Mouse (Mus musculus) limb, embryonic 15.5 days (tissue): Measurements from ENCODE around the gene Rhbdd3. TPM values are rescaled to one million over a fixed set of nuclear protein-coding genes. Genes with fewer than 3 reads are reported as not detected.

Experiments
- ATAC-seq: fragments of 200-750 bp; cut with Nextera tagmentation; 2 replicates; pipeline ENCODE4 v1.8.0; 2017; ENCODE audit warnings: low read depth, moderate TSS enrichment; ENCODE audit not compliant: insufficient number of reproducible peaks, low FRiP score, low TSS enrichment
- H3K27ac ChIP-seq: fragments of 300-500 bp; sonication (generic); 2 replicates; pipeline ENCODE4 v1.5.1; 2015; ENCODE audit warnings: moderate library complexity, mild to moderate bottlenecking, inconsistent platforms
- H3K27me3 ChIP-seq: fragments of 300-500 bp; sonication (generic); 2 replicates; pipeline ENCODE4 v1.6.1; 2015; ENCODE audit warnings: inconsistent platforms
- H3K36me3 ChIP-seq: fragments of 300-500 bp; sonication (generic); 2 replicates; pipeline ENCODE4 v1.6.1; 2015; ENCODE audit warnings: inconsistent platforms
- H3K4me1 ChIP-seq: fragments of 300-500 bp; sonication (generic); 2 replicates; pipeline ENCODE4 v1.6.1; 2015; ENCODE audit warnings: inconsistent platforms
- H3K4me2 ChIP-seq: fragments of 300-500 bp; sonication (generic); 2 replicates; pipeline ENCODE4 v1.6.1; 2015; ENCODE audit warnings: mild to moderate bottlenecking, inconsistent platforms
- H3K4me3 ChIP-seq: fragments of 300-500 bp; sonication (generic); 2 replicates; pipeline ENCODE4 v1.5.1; 2015; ENCODE audit warnings: mild to moderate bottlenecking, inconsistent platforms
- H3K9ac ChIP-seq: fragments of 300-500 bp; sonication (generic); 2 replicates; pipeline ENCODE4 v1.6.1; 2015; ENCODE audit warnings: inconsistent platforms
- H3K9me3 ChIP-seq: fragments of 300-500 bp; sonication (generic); 2 replicates; pipeline ENCODE4 v1.6.1; 2016; ENCODE audit warnings: inconsistent platforms
- WGBS: fragments of 180-500 bp; shearing (Covaris S2); methylation state at CpG from one replicate; pipeline ENCODE4 v1.1.7; 2015; 5-methylcytosine and 5-hydroxymethylcytosine counted together
- polyA plus RNA-seq: library from polyadenylated mRNA; unstranded; fragments of >200 nt; fragmentation: Nextera tagmentation; extraction: Ambion mirVana; gene quantifications from 2 replicates; pipeline ENCODE4 v1.2.1, GENCODE M21; 2015

Gene Rhbdd3
- polyA plus RNA-seq, 1 experiment from 2014 or later = 23.1 TPM

DNA sequence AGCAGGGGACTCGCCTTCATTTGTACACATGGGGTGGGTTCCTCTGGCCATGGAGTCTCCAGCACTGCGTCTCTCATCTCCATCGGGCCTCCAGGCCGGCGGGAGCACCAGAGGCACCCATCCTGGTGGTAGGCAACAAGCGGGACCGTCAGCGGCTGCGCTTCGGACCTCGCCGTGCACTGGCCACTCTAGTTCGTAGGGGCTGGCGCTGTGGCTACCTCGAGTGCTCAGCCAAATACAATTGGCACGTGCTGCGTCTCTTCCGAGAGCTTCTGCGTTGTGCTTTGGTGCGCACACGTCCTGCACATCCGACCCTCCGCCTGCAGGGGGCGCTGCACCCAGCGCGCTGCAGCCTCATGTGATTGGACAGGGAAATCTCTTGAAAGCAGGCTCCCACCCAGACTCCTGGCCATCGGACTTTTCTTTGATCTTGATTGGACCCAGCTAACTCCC, 39.0 kb upstream of the Rhbdd3 start:
- H3K4me3 ChIP-seq = peak overlapping the region; percentile 51; the same call in 1 of the 2 replicates
- H3K27me3 ChIP-seq = peaks cover 90% of the 10 kb centered on the region
- H3K9ac ChIP-seq = no peak overlapping the region
- ATAC-seq = no peak
- no peaks in the 10 kb centered on the region for H3K9me3 ChIP-seq
- peaks cover 77% of the 10 kb centered on the region for H3K4me1 ChIP-seq
- H3K27ac ChIP-seq = no peak overlapping the region
- no peak overlapping the region for H3K4me2 ChIP-seq
- peaks cover 6% of the 10 kb centered on the region for H3K36me3 ChIP-seq
- whole genome bisulfite sequencing = 15% methylated on average over 27 of the region's 27 CpGs

DNA sequence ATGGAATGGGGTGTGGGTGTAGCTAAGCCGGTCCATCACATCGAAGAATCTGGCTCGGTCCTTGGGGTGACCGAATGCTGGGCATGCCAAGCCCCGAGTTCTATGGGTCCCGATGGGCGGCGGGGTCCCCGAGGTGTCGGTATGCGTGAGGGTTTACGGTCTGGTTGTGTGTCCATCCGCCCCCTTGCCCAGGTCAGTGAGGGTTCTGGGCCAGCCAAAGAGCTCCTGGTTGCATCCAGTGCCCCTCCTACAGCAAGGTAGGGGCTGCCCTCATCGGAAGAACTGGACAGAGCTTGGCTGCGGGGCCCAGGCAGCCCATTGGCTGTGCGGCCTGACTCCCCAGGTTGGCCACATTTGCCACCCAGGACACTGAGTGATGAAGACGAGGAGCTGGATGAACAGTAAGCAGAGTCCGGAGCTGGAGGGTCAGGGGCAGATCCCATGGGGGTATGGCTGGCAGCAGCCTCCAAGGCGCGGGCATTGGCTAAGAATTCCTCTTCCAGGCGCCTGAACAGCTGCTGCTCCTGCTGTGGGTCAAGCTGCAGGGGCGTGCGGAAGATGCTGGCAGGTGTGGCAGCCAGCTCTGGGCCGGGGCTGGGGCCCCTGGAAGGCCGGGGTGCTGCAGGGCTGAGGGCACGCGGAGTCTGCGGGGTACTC, 37.8 kb upstream of the Rhbdd3 start:
- 55% methylated on average over 28 of the region's 28 CpGs for WGBS
- no peak overlapping the region; the same call in 1 of the 2 replicates for H3K9ac ChIP-seq

DNA sequence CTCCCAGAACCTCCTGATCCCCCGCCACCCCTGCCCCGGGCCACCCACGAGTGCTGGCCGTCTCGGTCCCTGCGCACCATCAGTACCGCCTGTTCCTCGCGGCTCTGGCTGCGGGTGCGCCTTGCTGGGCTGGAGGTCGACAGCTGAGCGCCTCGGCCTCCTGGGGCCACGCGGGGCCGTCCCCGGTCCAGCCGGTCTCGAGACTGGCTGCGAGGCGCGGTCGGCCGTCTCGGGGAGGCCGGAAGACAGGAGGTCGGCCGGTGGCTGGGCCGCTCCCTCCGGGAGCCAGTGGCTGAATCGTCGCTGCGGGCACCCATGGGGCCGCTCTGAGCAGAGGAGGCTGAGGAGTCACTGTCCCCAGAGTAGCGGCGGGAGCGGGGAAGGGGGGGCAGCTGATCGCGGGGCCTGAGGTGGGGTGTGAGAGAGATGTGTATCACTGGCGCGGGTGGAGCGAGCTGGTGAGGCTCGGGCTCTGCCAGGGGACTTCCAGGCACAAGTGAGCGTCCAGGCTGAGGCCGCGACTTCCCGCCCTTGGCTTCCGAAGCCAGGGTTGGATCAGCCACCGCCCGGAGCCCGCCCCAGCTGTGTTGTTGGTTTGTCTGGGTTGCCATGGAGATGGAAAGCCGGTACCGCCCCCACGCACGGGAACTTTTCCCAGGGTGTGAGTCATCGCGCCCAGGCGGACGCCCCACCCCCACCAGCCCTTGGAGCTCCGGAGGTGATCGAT, 37.1 kb upstream of the Rhbdd3 start:
- H3K4me2 ChIP-seq = peak overlapping the region; percentile 78
- peaks cover 72% of the 10 kb centered on the region for H3K27me3 ChIP-seq
- 3% methylated on average over 61 of the region's 62 CpGs for WGBS
- peak overlapping the region; percentile 35 for H3K9ac ChIP-seq
- H3K27ac ChIP-seq = no peak overlapping the region
- H3K9me3 ChIP-seq = no peaks in the 10 kb centered on the region
- ATAC-seq = peak; percentile 43
- peak overlapping the region; percentile 40 for H3K4me3 ChIP-seq
- peaks cover 77% of the 10 kb centered on the region for H3K4me1 ChIP-seq
- peaks cover 6% of the 10 kb centered on the region for H3K36me3 ChIP-seq

More for the DNA sequence above, 37.8 kb upstream of the Rhbdd3 start:
- no peak for ATAC-seq
- H3K4me3 ChIP-seq = peak overlapping the region; percentile 40
- H3K9me3 ChIP-seq = no peaks in the 10 kb centered on the region
- no peak overlapping the region for H3K27ac ChIP-seq
- peak overlapping the region; percentile 78 for H3K4me2 ChIP-seq
- H3K36me3 ChIP-seq = peaks cover 6% of the 10 kb centered on the region
- H3K27me3 ChIP-seq = peaks cover 79% of the 10 kb centered on the region
- peaks cover 80% of the 10 kb centered on the region for H3K4me1 ChIP-seq

DNA sequence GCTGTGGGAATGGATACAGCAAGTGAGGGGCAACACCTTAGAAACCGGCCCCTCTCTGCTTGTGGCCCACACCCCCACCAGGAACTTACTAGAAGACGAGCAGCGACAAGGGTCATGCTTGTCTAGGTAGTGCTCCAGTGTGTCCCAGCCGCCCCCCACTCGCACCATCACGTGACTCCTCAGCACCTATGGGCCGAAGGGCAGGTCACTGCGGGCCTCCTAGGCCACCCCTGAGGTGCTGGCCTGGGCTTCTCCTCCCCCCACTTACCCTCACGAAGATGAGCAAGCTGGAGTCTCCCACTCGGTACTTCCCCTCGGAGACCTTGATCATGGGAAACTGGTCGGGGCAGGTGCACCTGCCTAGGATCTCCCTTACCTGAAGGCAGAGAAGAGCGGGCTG, 36.4 kb upstream of the Rhbdd3 start:
- 22% methylated on average over 13 of the region's 13 CpGs for WGBS
- Histone ChIP-seq H3K36me3 (peaks cover 6% of the 10 kb centered on the region), H3K27me3 (peaks cover 65% of the 10 kb centered on the region), H3K4me3 (peak overlapping the region; percentile 40), H3K27ac (no peak overlapping the region), H3K9ac (no peak overlapping the region), H3K4me2 (peak overlapping the region; percentile 78), H3K9me3 (no peaks in the 10 kb centered on the region), H3K4me1 (peaks cover 71% of the 10 kb centered on the region)
- no peak for ATAC-seq

DNA sequence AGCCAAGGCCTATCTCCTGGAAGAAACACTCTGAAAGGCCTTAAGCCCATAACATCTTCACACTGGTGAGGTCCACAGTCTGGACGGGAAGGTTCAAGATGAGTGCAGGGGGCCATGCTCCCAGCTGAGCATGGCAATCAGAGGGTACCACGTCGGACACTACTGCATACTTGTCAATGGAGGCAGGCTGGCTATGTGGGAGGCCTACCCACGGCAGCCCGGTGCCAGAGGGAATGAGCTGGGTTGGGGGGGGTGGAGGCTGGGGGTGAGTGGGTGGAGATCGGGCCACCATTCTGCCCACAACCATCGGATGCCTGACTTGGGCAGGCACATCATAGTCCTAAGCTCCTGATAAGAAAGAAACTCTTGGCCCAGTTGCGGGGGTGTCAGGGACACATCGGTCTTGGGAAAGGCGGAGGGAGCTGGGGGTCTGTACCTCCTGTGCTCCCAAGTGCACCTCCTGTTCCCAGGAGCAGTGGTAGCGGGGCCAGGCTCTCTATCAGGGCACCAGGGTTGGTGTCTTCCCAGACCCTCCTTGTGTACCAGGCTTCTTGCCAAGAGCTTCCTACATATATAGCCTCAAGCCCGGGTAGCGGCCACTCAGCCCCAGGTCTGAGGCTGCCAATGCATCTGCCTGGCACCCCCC, 35.7 kb upstream of the Rhbdd3 start:
- ATAC-seq = no peak
- H3K27me3 ChIP-seq = peaks cover 58% of the 10 kb centered on the region
- no peak overlapping the region for H3K9ac ChIP-seq
- no peak overlapping the region for H3K27ac ChIP-seq
- H3K4me3 ChIP-seq = peak overlapping the region; percentile 40; the same call in 1 of the 2 replicates
- H3K36me3 ChIP-seq = peaks cover 9% of the 10 kb centered on the region
- no peak overlapping the region; the same call in 1 of the 2 replicates for H3K4me2 ChIP-seq
- H3K9me3 ChIP-seq = no peaks in the 10 kb centered on the region
- H3K4me1 ChIP-seq = peaks cover 65% of the 10 kb centered on the region
- WGBS = 67% methylated on average over 13 of the region's 13 CpGs

DNA sequence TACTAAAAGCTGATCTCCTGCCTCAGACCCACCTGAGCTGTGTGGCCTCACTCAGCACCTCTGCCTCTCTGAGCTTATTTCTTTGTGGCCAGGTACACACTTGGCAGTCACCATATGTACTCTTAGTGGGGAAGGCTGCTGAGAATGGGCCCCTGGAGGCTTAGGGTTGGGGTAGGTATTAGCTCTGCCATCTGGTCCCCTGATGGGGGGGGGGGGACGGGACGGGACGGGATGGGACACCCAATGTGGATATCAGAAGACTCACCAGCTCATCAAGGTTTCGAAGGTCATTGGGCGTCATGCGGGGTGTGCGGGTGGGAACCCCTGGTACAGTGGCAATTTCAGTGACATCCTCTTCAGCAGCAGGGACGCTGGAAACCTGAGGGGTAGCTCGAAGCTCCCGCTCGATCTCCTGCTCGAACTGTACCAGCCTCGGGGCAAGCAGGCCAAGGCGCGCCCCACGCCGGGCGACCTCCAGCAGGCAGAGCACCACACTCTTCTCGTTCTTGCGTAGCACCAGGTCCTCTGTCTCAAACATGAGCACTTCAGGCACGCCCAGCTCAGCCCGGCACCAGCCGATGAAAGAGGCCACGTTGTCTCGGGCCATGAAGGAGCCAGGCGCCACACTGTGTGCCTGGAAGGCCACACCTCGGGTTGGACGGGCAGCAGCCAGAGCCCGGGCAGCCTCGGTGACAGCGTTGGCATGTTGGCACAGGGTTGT, 35.0 kb upstream of the Rhbdd3 start:
- peak overlapping the region; percentile 90 for H3K4me2 ChIP-seq
- H3K9me3 ChIP-seq = no peaks in the 10 kb centered on the region
- H3K4me1 ChIP-seq = peaks cover 59% of the 10 kb centered on the region
- ATAC-seq = no peak
- 54% methylated on average over 31 of the region's 31 CpGs for WGBS
- 0 out of 2 replicates have a peak overlapping the region, but pooled peaks have one; percentile 14 for H3K27ac ChIP-seq
- H3K36me3 ChIP-seq = peaks cover 16% of the 10 kb centered on the region
- H3K4me3 ChIP-seq = peak overlapping the region; percentile 79
- peaks cover 53% of the 10 kb centered on the region for H3K27me3 ChIP-seq
- no peak overlapping the region for H3K9ac ChIP-seq

DNA sequence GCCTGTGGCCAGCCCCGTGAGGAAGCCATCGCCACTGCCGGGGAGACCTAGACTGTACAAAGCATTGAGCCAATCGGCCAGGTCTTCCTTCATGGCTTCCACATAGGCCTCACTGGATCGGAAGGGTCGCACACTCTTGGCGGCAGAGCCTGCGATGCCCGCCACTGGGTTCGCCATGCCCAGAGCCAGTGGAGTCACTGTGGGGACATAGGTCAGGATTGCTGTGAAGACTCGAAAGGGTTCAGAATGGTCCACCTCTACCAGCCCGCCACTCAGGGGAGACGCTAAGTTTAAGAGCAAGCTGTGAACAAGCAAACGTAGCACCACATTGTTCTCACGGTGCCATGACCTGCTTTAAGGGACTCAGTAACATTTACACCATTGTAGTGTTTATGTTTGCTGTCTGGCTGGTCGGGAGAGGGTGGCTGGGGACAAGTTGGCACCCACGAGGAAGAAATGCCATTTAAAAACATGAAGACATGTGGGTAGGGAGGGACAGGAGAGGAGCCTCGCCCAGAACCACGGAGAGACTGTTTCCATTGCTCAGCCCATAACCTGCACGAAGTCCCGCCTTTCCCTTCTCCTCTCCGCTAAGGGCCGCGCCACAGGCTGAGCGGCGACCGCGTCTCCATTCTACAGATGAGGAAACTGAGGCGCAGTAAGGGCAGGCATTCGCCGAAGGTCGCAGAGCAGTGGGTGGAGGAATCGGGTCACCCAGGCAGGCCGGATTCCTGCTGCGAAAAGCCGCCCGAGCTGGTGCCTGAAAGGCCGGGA, 34.3 kb upstream of the Rhbdd3 start:
- Histone ChIP-seq H3K4me2 (peak overlapping the region; percentile 90), H3K27me3 (peaks cover 45% of the 10 kb centered on the region), H3K9ac (peak overlapping the region; percentile 67), H3K36me3 (peaks cover 24% of the 10 kb centered on the region), H3K4me1 (peaks cover 52% of the 10 kb centered on the region), H3K9me3 (no peaks in the 10 kb centered on the region), H3K4me3 (peak overlapping the region; percentile 79), H3K27ac (peak overlapping the region; percentile 68)
- no peak for ATAC-seq
- WGBS = 13% methylated on average over 38 of the region's 38 CpGs

DNA sequence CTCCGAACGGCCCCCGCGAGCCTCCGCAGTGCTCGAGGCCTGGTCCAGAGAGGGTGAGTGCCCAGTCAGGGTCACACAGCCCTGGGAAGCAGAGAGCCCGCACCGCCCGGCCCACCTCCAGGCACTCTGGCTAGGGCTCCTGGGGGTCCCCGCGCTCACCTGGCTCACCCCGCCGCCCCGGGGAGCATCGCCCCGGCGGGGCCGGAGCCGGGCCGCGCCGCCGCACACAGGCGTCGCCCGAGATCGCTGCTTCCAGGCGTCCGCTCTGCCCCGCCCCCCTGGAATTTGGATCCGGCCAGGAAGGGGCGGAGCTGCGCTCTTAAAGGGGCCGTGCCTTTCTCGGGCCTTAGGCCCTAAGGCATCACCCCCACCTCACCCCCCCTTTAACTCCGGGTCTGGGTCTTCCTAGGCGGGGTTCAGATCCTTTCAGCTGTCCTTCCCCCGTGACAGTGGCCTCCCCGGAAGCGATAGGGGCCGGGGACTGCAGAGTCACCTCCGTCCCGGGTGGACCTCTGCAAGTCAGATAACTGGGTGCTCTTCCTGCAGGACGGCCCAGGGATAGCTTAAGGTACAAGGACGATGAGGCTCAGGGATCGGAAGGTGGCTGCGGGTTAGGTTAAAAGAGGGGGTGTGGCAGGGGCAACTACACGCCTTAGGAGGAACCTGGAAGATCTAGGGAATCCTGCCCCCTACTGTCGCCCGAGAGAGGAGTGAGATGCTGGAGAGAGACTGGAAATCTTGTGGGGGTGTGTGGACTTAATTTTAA, 33.5 kb upstream of the Rhbdd3 start, which contains the start of gene Gas2l1:
TSS of gene Gas2l1 (minus strand) at position 272 of the 766 bp plus-strand sequence.
- Histone ChIP-seq H3K27me3 (peaks cover 38% of the 10 kb centered on the region), H3K36me3 (peaks cover 30% of the 10 kb centered on the region), H3K4me3 (peak within 1 kb of the TSS; percentile 79), H3K4me1 (peaks cover 47% of the 10 kb centered on the region), H3K9me3 (no peaks in the 10 kb centered on the region), H3K4me2 (peak within 1 kb of the TSS; percentile 90), H3K27ac (peak within 1 kb of the TSS; percentile 68), H3K9ac (peak within 1 kb of the TSS; percentile 67)
- WGBS = 1% methylated on average over 50 of the region's 50 CpGs
- ATAC-seq = peak; percentile 81

DNA sequence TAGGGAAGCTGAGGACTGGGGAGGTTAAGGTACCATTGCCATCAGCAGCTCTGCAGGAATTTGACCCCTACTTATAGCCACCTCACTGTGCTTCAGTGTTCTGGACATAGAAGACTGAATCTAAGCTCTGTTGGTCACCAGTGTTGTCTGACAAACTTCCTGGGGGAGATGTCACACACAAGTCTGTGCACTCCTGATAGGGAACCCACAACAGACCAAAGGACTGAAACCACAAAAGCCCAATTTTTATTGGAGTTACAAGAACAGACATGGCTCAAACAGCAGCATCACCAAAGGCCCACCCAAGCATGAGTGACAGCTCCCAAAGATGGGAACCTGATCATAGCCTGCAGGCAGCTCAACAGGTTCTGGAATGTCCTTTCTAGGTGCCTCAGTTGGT, 31.7 kb upstream of the Rhbdd3 start:
- no peak overlapping the region for H3K9ac ChIP-seq
- no peak overlapping the region for H3K4me3 ChIP-seq
- H3K4me2 ChIP-seq = no peak overlapping the region
- 0 out of 2 replicates have a peak overlapping the region, but pooled peaks have one; percentile 38 for H3K27ac ChIP-seq
- peaks cover 20% of the 10 kb centered on the region for H3K27me3 ChIP-seq
- H3K36me3 ChIP-seq = peaks cover 42% of the 10 kb centered on the region
- ATAC-seq = no peak
- H3K4me1 ChIP-seq = peaks cover 30% of the 10 kb centered on the region
- no peaks in the 10 kb centered on the region for H3K9me3 ChIP-seq

DNA sequence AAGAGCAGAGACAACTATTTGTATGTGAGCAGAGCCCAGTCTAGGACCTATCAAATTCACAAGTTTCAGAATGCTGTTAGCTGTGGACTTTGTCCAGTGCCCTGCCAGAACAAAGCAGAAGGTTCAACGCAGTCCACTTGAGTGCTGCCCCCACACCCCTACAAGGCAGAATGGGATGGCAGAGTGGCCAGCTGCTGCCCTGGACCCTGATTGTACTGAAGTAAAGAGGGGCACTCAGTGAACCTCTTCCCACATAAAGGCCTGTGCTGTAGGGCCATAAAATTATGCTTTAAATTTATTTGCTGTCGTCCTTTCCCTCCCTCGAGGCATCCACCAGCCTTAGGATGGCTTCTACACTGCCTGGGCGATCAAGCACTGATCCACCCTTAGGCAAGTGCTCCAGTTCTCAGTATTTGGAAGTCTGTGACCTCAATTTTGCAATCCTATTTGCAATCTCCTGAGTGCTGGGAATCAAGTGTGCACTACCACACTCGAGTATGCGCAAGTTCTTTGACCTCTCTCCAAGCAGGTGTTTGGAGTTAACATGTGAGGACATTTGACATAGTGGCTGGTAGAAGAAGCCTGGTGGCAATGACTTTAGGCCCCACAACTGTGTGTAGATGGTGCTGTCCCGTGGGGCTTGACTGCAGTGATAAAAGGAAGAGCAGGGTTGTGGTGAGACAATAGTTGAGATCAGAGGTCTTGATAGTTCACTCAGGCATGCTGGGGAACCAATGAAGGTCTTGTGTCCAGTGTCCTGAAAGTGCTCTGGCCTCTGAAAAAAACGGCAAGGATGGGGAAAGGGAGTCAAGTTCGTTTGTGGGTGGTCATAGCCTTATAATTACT, 30.4 kb upstream of the Rhbdd3 start:
- no peak overlapping the region for H3K4me2 ChIP-seq
- no peak overlapping the region for H3K9ac ChIP-seq
- ATAC-seq = no peak
- no peak overlapping the region for H3K4me3 ChIP-seq
- H3K27ac ChIP-seq = 0 out of 2 replicates have a peak overlapping the region, but pooled peaks have one; percentile 22
- peaks cover 54% of the 10 kb centered on the region for H3K36me3 ChIP-seq
- no peaks in the 10 kb centered on the region for H3K9me3 ChIP-seq
- H3K27me3 ChIP-seq = peaks cover 7% of the 10 kb centered on the region
- peaks cover 17% of the 10 kb centered on the region for H3K4me1 ChIP-seq
- 83% methylated on average over 9 of the region's 9 CpGs for WGBS
